Mouse (Mus musculus): Measurements from ENCODE around the gene 1700001K19Rik. TPM values are rescaled to one million over a fixed set of nuclear protein-coding genes. Genes with fewer than 3 reads are reported as not detected.

1700001K19Rik gene
- total RNA-seq, 2 experiments from 2014 or later: not detected

Other genes with a start within 250 kb of the 1700001K19Rik start
- 65.2 and 80.1 TPM in 2 replicates for gene Ppp2r5c, start 235.5 kb downstream of the 1700001K19Rik start, total RNA-seq (2015; ENCODE audit: low replicate concordance)
- 113 and 118 TPM in 2 replicates for gene Ppp2r5c, start 235.5 kb downstream of the 1700001K19Rik start, total RNA-seq (2017; ENCODE audit: low replicate concordance)
- gene Dync1h1, start 81.2 kb downstream of the 1700001K19Rik start, total RNA-seq (2015; ENCODE audit: low replicate concordance): 66.2 and 96.2 TPM in 2 replicates
- 107 and 116 TPM in 2 replicates for gene Dync1h1, start 81.2 kb downstream of the 1700001K19Rik start, total RNA-seq (2017; ENCODE audit: low replicate concordance)
- gene Hsp90aa1, start 20.1 kb upstream of the 1700001K19Rik start, total RNA-seq (2015; ENCODE audit: low replicate concordance): 338 and 340 TPM in 2 replicates
- 564 and 616 TPM in 2 replicates for gene Hsp90aa1, start 20.1 kb upstream of the 1700001K19Rik start, total RNA-seq (2017; ENCODE audit: low replicate concordance)
- gene Wdr20, start 55.3 kb upstream of the 1700001K19Rik start, total RNA-seq (2015; ENCODE audit: low replicate concordance): 32.3 and 35.3 TPM in 2 replicates
- gene Wdr20, start 55.3 kb upstream of the 1700001K19Rik start, total RNA-seq (2017; ENCODE audit: low replicate concordance): 43.7 and 56.5 TPM in 2 replicates
- not detected in 2 replicates for gene Mok, start 158.3 kb upstream of the 1700001K19Rik start, total RNA-seq (2015; ENCODE audit: low replicate concordance)
- 0.26 TPM in 1 of 2 replicates, not detected in the other for gene Mok, start 158.3 kb upstream of the 1700001K19Rik start, total RNA-seq (2017; ENCODE audit: low replicate concordance)
- gene Zfp839, start 167.6 kb upstream of the 1700001K19Rik start, total RNA-seq (2015; ENCODE audit: low replicate concordance): 1.1 TPM in 1 of 2 replicates, not detected in the other
- 0.77 TPM in 1 of 2 replicates, not detected in the other for gene Zfp839, start 167.6 kb upstream of the 1700001K19Rik start, total RNA-seq (2017; ENCODE audit: low replicate concordance)
- gene Cinp, start 206.5 kb upstream of the 1700001K19Rik start, total RNA-seq (2015; ENCODE audit: low replicate concordance): 15.9 and 29.8 TPM in 2 replicates
- 21.9 and 22.5 TPM in 2 replicates for gene Cinp, start 206.5 kb upstream of the 1700001K19Rik start, total RNA-seq (2017; ENCODE audit: low replicate concordance)
- gene Tecpr2, start 206.6 kb upstream of the 1700001K19Rik start, total RNA-seq (2015; ENCODE audit: low replicate concordance): 1.3 and 1.8 TPM in 2 replicates
- gene Tecpr2, start 206.6 kb upstream of the 1700001K19Rik start, total RNA-seq (2017; ENCODE audit: low replicate concordance): 3.1 and 11.8 TPM in 2 replicates